Mouse (Mus musculus) embryonic facial prominence, embryonic 14.5 days (tissue): ENCODE measurements around the gene Pms2. TPM values are rescaled to one million over a fixed set of nuclear protein-coding genes. Genes with fewer than 3 reads are reported as not detected.

Experiments
- polyA plus RNA-seq: library from polyadenylated mRNA; unstranded; fragments of >200 nt; fragmentation: Nextera tagmentation; extraction: Ambion mirVana; gene quantifications from 2 replicates; pipeline ENCODE4 v1.2.1, GENCODE M21; 2014

Gene Pms2
- polyA plus RNA-seq, 1 experiment from 2014 or later = 20.9 TPM

Other genes with a start within 250 kb of the Pms2 start
- 18.1 and 19.2 TPM in 2 replicates for gene Usp42, start 177.7 kb upstream of the Pms2 start, polyA plus RNA-seq
- gene Eif2ak1, start 92.2 kb upstream of the Pms2 start, polyA plus RNA-seq = 38.4 and 39.8 TPM in 2 replicates
- gene Ankrd61, start 12.3 kb upstream of the Pms2 start, polyA plus RNA-seq = 0.18 TPM in 1 of 2 replicates, not detected in the other
- gene Aimp2, start 117 bp upstream of the Pms2 start, polyA plus RNA-seq = 100 and 102 TPM in 2 replicates
- gene Gm42421, start 18.2 kb downstream of the Pms2 start, polyA plus RNA-seq = 0.49 and 0.63 TPM in 2 replicates
- gene Rsph10b, start 23.1 kb downstream of the Pms2 start, polyA plus RNA-seq = 3.3 and 4.7 TPM in 2 replicates
- gene Ccz1, start 104.9 kb downstream of the Pms2 start, polyA plus RNA-seq = 69.6 and 76.1 TPM in 2 replicates
- 0.34 and 1.1 TPM in 2 replicates for gene Ocm, start 116.7 kb downstream of the Pms2 start, polyA plus RNA-seq
- 3.7 and 4.2 TPM in 2 replicates for gene Lmtk2, start 190.5 kb downstream of the Pms2 start, polyA plus RNA-seq